Mouse (Mus musculus): ENCODE measurements around the gene Mybpc2.

DNA sequence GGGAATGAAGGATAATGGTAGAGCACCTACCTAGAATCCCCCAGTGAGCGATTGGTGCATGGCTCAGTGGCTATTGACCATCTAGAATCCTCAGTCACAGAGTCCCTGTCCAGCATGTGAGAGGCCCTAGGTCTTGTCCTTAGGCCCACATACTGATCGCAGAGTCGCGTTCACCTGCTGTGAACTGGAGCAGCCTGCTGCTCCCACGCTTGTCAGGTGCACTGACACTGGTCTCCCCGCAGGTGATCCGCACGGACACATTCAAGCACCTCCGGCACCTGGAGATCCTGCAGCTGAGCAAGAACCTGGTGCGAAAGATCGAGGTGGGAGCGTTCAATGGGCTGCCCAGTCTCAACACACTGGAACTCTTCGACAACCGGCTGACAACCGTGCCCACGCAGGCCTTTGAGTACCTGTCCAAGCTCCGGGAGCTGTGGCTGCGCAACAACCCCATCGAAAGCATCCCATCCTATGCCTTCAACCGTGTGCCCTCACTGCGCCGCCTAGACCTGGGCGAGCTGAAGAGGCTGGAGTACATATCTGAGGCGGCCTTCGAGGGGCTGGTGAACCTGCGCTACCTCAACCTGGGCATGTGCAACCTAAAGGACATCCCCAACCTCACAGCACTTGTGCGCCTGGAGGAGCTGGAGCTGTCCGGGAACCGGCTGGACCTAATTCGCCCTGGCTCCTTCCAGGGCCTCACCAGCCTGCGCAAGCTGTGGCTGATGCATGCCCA is 63.5 kb downstream of the Mybpc2 start:
- TF ChIP-seq CTCF (IDR thresholded peaks at IDR 0.05; ENCODE audit: low read depth) (no peak), EP300 (IDR thresholded peaks at IDR 0.05; ENCODE audit: low read depth) (no peak)

Data from liver, postnatal 0 days (tissue).